In the genomic region with DNA sequence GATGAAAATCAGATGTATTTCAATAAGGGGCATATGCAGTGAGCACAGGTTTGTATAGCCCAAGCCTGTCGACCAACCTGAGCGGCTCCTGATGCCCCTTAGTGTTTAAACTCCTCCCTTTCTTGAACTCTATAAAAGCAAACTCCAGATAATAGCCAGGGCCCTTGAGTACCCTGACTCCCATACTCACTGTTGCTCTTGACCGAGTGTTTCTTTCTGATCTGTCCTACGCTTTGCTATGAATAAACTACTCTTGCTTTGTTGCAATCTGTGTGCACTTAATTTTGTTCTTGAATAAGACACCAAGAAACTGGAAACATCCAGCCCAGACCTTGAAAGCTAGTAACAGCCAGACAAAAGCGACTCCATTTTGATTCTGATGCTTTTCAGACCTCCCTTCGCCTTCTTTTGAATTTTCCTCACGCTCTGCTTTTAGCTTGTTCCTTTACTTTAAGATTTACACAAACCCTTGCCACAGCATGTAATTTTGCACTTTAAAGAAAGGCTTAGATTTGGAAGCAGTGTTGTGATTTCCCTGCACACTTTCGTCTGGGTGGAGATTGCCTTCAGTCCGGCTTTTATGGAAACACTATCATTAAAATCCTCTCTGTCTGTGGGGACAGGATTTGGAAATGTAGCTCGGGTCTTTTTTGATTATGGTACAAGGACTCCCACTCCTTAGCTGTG, we compare ENCODE assay signal across 16 mouse cellular contexts.
"Had no signal": no experiment of that assay in that cellular context is flagged by ENCODE, and none has a peak within 500 bp of the region (broad histone marks: within the 10 kb centered on the region; RNA-seq: fewer than 3 reads in every experiment).

No protein-coding gene starts in this region.

- H3K36me3 ChIP-seq: limb, embryonic 12.5 days; liver, embryonic 13.5 days; lung, embryonic 15.5 days had no signal

- DNase-seq: layer of hippocampus, adult 9-11 months; layer of hippocampus, postnatal 36 days; liver; liver, embryonic 13.5 days; liver, postnatal 0 days; lung, postnatal 14 days; retina, postnatal 1 day; right cerebral cortex, postnatal 4 days; thymus, adult 18-20 months; thymus, postnatal 14 days had no signal

- H3K4me2 ChIP-seq: limb, embryonic 12.5 days; liver, embryonic 13.5 days; lung, embryonic 15.5 days; midbrain, embryonic 11.5 days had no signal

- H3K27me3 ChIP-seq: limb, embryonic 12.5 days; liver, embryonic 13.5 days; lung, embryonic 15.5 days had no signal

- H3K27ac ChIP-seq: limb, embryonic 12.5 days; liver, embryonic 13.5 days; lung, embryonic 15.5 days; macrophage had no signal

- H3K9me3 ChIP-seq: limb, embryonic 12.5 days; liver, embryonic 13.5 days; lung, embryonic 15.5 days; megakaryocyte, embryonic 14.5 days had no signal

- ATAC-seq: liver, postnatal 0 days; midbrain, embryonic 16.5 days had no signal

- H3K4me3 ChIP-seq: limb, embryonic 12.5 days; liver, embryonic 13.5 days; lung, embryonic 15.5 days; megakaryocyte, embryonic 14.5 days had no signal

- H3K4me1 ChIP-seq: limb, embryonic 12.5 days; liver, embryonic 13.5 days; lung, embryonic 15.5 days; megakaryocyte, embryonic 14.5 days had no signal

- H3K9ac ChIP-seq: limb, embryonic 12.5 days; liver, embryonic 13.5 days; liver, postnatal 0 days; lung, embryonic 15.5 days had no signal
